Mouse (Mus musculus): ENCODE measurements around the gene Olfr799. TPM values are rescaled to one million over a fixed set of nuclear protein-coding genes. Genes with fewer than 3 reads are reported as not detected.

Gene Olfr799
- not detected in 2 replicates for polyA plus RNA-seq (2016; fragmentation: Nextera tagmentation; extraction: Ambion mirVana)

GRCm38 (mm10) chr10:129637184-129637583 is at the start of gene Olfr799:
TSS of gene Olfr799 (plus strand) at chr10:129637484.
- Histone ChIP-seq H3K4me1 (no peaks in the 10 kb centered on the region), H3K36me3 (no peaks in the 10 kb centered on the region), H3K27ac (replicated peaks) (no peak within 1 kb of the TSS), H3K27me3 (no peaks in the 10 kb centered on the region), H3K4me2 (replicated peaks) (no peak within 1 kb of the TSS), H3K9ac (replicated peaks) (no peak within 1 kb of the TSS), H3K4me3 (no peak within 1 kb of the TSS), H3K9me3 (no peaks in the 10 kb centered on the region)
- no peak for ATAC-seq (ENCODE audit: low FRiP score, low read depth)
- WGBS, result 37% methylated on average over 1 of the region's 1 CpGs

- Histone ChIP-seq H3K4me3 (no peak within 1 kb of the TSS), H3K36me3 (no peaks in the 10 kb centered on the region), H3K27me3 (no peaks in the 10 kb centered on the region), H3K4me1 (no peaks in the 10 kb centered on the region), H3K27ac (replicated peaks) (no peak within 1 kb of the TSS), H3K9me3 (no peaks in the 10 kb centered on the region), H3K4me2 (replicated peaks) (no peak within 1 kb of the TSS), H3K9ac (replicated peaks) (no peak within 1 kb of the TSS)
- WGBS, result 88% methylated on average over 1 of the region's 1 CpGs
- no peak for ATAC-seq (ENCODE audit: low FRiP score, low read depth)
These were observed 24.8 kb upstream of the Olfr799 start, which contains the start of gene Olfr796 for GRCm38 (mm10) chr10:129612470-129612869. TSS of gene Olfr796 (minus strand) at chr10:129612570.

GRCm38 (mm10) chr10:129621724-129622123 is 15.6 kb upstream of the Olfr799 start:
- Histone ChIP-seq H3K4me1 (no peaks in the 10 kb centered on the region), H3K4me2 (replicated peaks) (no peak overlapping the region), H3K36me3 (no peaks in the 10 kb centered on the region), H3K27ac (replicated peaks) (no peak overlapping the region), H3K4me3 (no peak overlapping the region), H3K9ac (replicated peaks) (no peak overlapping the region), H3K9me3 (no peaks in the 10 kb centered on the region), H3K27me3 (no peaks in the 10 kb centered on the region)
- ATAC-seq (ENCODE audit: low FRiP score, low read depth), result peak; percentile 73; the same call in 1 of the 2 replicates
- 22% methylated on average over 1 of the region's 1 CpGs for WGBS

- no peak for ATAC-seq (ENCODE audit: low FRiP score, low read depth)
- Histone ChIP-seq H3K27ac (replicated peaks) (no peak overlapping the region), H3K9me3 (no peaks in the 10 kb centered on the region), H3K27me3 (no peaks in the 10 kb centered on the region), H3K36me3 (no peaks in the 10 kb centered on the region), H3K9ac (replicated peaks) (no peak overlapping the region), H3K4me2 (replicated peaks) (no peak overlapping the region), H3K4me1 (no peaks in the 10 kb centered on the region), H3K4me3 (no peak overlapping the region)
These were observed 14.0 kb upstream of the Olfr799 start for GRCm38 (mm10) chr10:129623251-129623650.

DNA sequence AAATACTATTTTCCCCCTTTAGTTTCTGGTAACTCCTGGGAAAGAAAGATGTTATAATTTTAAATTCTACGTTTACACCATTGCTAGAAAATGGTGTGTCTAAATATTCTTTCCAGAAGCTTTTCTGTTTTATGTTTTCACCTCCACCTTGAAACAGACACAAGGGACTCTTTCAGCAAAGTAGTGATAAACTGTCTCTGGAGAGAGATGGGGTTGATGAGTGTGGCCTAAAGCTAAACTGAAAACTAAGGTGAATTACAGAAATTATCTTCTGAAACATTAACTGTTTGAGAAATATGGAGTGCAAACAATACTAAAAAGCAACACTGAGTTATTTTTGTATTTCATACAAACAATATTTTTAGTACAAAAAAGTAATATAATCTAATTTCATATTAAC is 9.4 kb upstream of the Olfr799 start, which contains the start of gene Olfr798:
Olfr798 (minus strand) TSS at position 101 of the 400 bp plus-strand sequence.
- H3K27me3 ChIP-seq, result no peaks in the 10 kb centered on the region
- no peaks in the 10 kb centered on the region for H3K4me1 ChIP-seq
- ATAC-seq (ENCODE audit: low FRiP score, low read depth), result no peak
- H3K4me3 ChIP-seq, result no peak within 1 kb of the TSS
- H3K4me2 ChIP-seq (replicated peaks), result no peak within 1 kb of the TSS
- no peaks in the 10 kb centered on the region for H3K9me3 ChIP-seq
- WGBS, result 83% methylated on average over 1 of the region's 1 CpGs
- no peaks in the 10 kb centered on the region for H3K36me3 ChIP-seq
- H3K9ac ChIP-seq (replicated peaks), result no peak within 1 kb of the TSS
- H3K27ac ChIP-seq (replicated peaks), result no peak within 1 kb of the TSS

DNA sequence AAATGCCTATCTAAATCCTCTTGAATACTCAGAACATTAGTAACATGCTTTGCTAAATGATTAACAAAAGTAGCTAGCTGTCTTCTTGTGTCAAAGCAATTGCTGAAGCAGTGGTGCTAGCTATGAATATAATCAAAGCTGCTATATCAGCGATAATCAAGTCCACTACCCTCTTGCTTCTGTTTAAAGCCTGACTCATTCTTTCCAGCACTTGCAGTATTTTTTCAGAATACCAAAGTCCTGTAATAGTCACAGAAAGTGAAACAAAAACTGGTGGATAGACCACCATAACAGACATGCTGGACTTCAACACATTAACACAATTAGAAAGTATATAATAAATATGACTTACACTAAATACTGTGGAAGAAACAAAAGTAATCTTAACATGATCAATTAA is 14.5 kb downstream of the Olfr799 start:
- no peak for ATAC-seq (ENCODE audit: low FRiP score, low read depth)
- no peak overlapping the region for H3K4me3 ChIP-seq

GRCm38 (mm10) chr10:129657394-129657793 is 20.1 kb downstream of the Olfr799 start, which contains the start of gene Olfr800:
TSS of gene Olfr800 (plus strand) at chr10:129657694.
- ATAC-seq (ENCODE audit: low FRiP score, low read depth), result no peak
- Histone ChIP-seq H3K36me3 (no peaks in the 10 kb centered on the region), H3K4me1 (no peaks in the 10 kb centered on the region), H3K27me3 (no peaks in the 10 kb centered on the region), H3K9ac (replicated peaks) (no peak within 1 kb of the TSS), H3K27ac (replicated peaks) (no peak within 1 kb of the TSS), H3K9me3 (no peaks in the 10 kb centered on the region), H3K4me2 (replicated peaks) (no peak within 1 kb of the TSS), H3K4me3 (no peak within 1 kb of the TSS)

More for the DNA sequence above, 14.5 kb downstream of the Olfr799 start:
- Histone ChIP-seq H3K4me2 (replicated peaks) (no peak overlapping the region), H3K36me3 (no peaks in the 10 kb centered on the region), H3K9ac (replicated peaks) (no peak overlapping the region), H3K4me1 (no peaks in the 10 kb centered on the region), H3K9me3 (no peaks in the 10 kb centered on the region), H3K27ac (replicated peaks) (no peak overlapping the region), H3K27me3 (no peaks in the 10 kb centered on the region)
- WGBS, result 87% methylated on average over 1 of the region's 1 CpGs

DNA sequence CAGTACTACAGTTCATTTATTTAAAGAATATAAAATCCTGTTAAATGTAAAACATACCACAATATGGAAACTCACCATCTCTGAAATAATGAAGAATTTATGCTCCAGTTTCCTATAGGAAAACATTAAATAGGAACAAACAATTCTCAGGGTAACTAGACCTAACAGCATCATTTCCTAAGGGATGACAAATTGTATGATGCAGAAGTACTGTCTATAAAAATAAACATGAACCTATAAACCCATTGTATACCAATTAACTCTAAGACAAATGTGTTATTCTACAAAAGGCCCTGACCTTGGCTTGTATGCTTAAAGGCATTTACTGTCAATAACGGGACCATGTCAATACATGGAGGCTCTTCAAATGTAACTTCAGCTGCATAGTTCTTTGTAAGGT is 36.5 kb downstream of the Olfr799 start, which contains the start of gene Olfr801:
Olfr801 (minus strand) TSS at position 101 of the 400 bp plus-strand sequence.
- WGBS, result 81% methylated on average over 1 of the region's 1 CpGs
- Histone ChIP-seq H3K27ac (replicated peaks) (no peak within 1 kb of the TSS), H3K36me3 (no peaks in the 10 kb centered on the region), H3K4me2 (replicated peaks) (no peak within 1 kb of the TSS), H3K4me1 (no peaks in the 10 kb centered on the region), H3K27me3 (no peaks in the 10 kb centered on the region), H3K4me3 (no peak within 1 kb of the TSS), H3K9me3 (no peaks in the 10 kb centered on the region), H3K9ac (replicated peaks) (no peak within 1 kb of the TSS)
- ATAC-seq (ENCODE audit: low FRiP score, low read depth), result no peak

DNA sequence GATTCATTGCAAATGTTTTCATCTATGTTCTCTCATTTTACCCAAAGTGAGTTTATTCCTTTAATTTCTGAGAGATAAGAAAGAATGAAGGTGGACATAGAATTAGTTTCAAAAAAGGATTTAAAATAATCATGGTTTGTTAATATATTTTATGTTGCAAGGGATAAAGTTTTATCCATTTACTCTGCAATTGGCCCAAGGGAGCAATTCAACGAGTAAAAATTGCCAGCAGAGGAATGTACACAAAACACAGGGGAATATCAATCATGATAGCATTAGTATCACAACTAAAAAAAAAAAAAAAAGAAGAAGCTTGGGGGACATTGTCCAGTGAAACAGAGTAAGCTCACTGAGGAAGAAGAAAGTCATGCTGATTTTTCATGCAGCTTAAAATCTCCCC is 50.8 kb downstream of the Olfr799 start, which contains the start of gene Olfr802:
Olfr802 (minus strand) TSS at position 101 of the 400 bp plus-strand sequence.
- no peaks in the 10 kb centered on the region for H3K9me3 ChIP-seq
- WGBS, result 53% methylated on average over 1 of the region's 1 CpGs
- no peak within 1 kb of the TSS for H3K9ac ChIP-seq (replicated peaks)
- H3K4me1 ChIP-seq, result no peaks in the 10 kb centered on the region
- H3K4me3 ChIP-seq, result no peak within 1 kb of the TSS
- H3K27me3 ChIP-seq, result no peaks in the 10 kb centered on the region
- H3K4me2 ChIP-seq (replicated peaks), result no peak within 1 kb of the TSS
- H3K27ac ChIP-seq (replicated peaks), result no peak within 1 kb of the TSS
- ATAC-seq (ENCODE audit: low FRiP score, low read depth), result no peak
- no peaks in the 10 kb centered on the region for H3K36me3 ChIP-seq

GRCm38 (mm10) chr10:129694186-129694585 is 56.9 kb downstream of the Olfr799 start, which contains the start of gene Olfr803:
TSS of gene Olfr803 (minus strand) at chr10:129694286.
- Histone ChIP-seq H3K27ac (replicated peaks) (no peak within 1 kb of the TSS), H3K4me3 (no peak within 1 kb of the TSS), H3K9ac (replicated peaks) (no peak within 1 kb of the TSS), H3K36me3 (no peaks in the 10 kb centered on the region), H3K9me3 (no peaks in the 10 kb centered on the region), H3K4me2 (replicated peaks) (no peak within 1 kb of the TSS), H3K27me3 (no peaks in the 10 kb centered on the region), H3K4me1 (no peaks in the 10 kb centered on the region)
- WGBS, result 80% methylated on average over 2 of the region's 2 CpGs
- ATAC-seq (ENCODE audit: low FRiP score, low read depth), result no peak

Other genes with a start within 250 kb of the Olfr799 start
- not detected in 2 replicates for gene Olfr785, start 232.1 kb upstream of the Olfr799 start, polyA plus RNA-seq (2016; fragmentation: Nextera tagmentation; extraction: Ambion mirVana)
- gene Olfr786, start 210.2 kb upstream of the Olfr799 start, polyA plus RNA-seq (2016; fragmentation: Nextera tagmentation; extraction: Ambion mirVana), result not detected in 2 replicates
- not detected in 2 replicates for gene Olfr787, start 175.6 kb upstream of the Olfr799 start, polyA plus RNA-seq (2016; fragmentation: Nextera tagmentation; extraction: Ambion mirVana)
- gene Olfr788, start 166.5 kb upstream of the Olfr799 start, polyA plus RNA-seq (2016; fragmentation: Nextera tagmentation; extraction: Ambion mirVana), result not detected in 2 replicates
- not detected in 2 replicates for gene Olfr789, start 152.7 kb upstream of the Olfr799 start, polyA plus RNA-seq (2016; fragmentation: Nextera tagmentation; extraction: Ambion mirVana)
- gene Olfr790, start 139.0 kb upstream of the Olfr799 start, polyA plus RNA-seq (2016; fragmentation: Nextera tagmentation; extraction: Ambion mirVana), result not detected in 2 replicates
- not detected in 2 replicates for gene Olfr791, start 115.7 kb upstream of the Olfr799 start, polyA plus RNA-seq (2016; fragmentation: Nextera tagmentation; extraction: Ambion mirVana)
- not detected in 2 replicates for gene Olfr792, start 98.3 kb upstream of the Olfr799 start, polyA plus RNA-seq (2016; fragmentation: Nextera tagmentation; extraction: Ambion mirVana)
- gene Olfr794, start 69.8 kb upstream of the Olfr799 start, polyA plus RNA-seq (2016; fragmentation: Nextera tagmentation; extraction: Ambion mirVana), result not detected in 2 replicates
- not detected in 2 replicates for gene Olfr796, start 24.9 kb upstream of the Olfr799 start, polyA plus RNA-seq (2016; fragmentation: Nextera tagmentation; extraction: Ambion mirVana)
- not detected in 2 replicates for gene Olfr798, start 9.6 kb upstream of the Olfr799 start, polyA plus RNA-seq (2016; fragmentation: Nextera tagmentation; extraction: Ambion mirVana)
- not detected in 2 replicates for gene Olfr800, start 20.2 kb downstream of the Olfr799 start, polyA plus RNA-seq (2016; fragmentation: Nextera tagmentation; extraction: Ambion mirVana)
- not detected in 2 replicates for gene Olfr801, start 36.4 kb downstream of the Olfr799 start, polyA plus RNA-seq (2016; fragmentation: Nextera tagmentation; extraction: Ambion mirVana)
- gene Olfr802, start 50.7 kb downstream of the Olfr799 start, polyA plus RNA-seq (2016; fragmentation: Nextera tagmentation; extraction: Ambion mirVana), result not detected in 2 replicates
- gene Olfr803, start 56.8 kb downstream of the Olfr799 start, polyA plus RNA-seq (2016; fragmentation: Nextera tagmentation; extraction: Ambion mirVana), result not detected in 2 replicates
- gene Olfr804, start 65.7 kb downstream of the Olfr799 start, polyA plus RNA-seq (2016; fragmentation: Nextera tagmentation; extraction: Ambion mirVana), result not detected in 2 replicates
- gene Olfr805, start 91.9 kb downstream of the Olfr799 start, polyA plus RNA-seq (2016; fragmentation: Nextera tagmentation; extraction: Ambion mirVana), result not detected in 2 replicates
- gene Olfr806, start 104.4 kb downstream of the Olfr799 start, polyA plus RNA-seq (2016; fragmentation: Nextera tagmentation; extraction: Ambion mirVana), result not detected in 2 replicates
- gene Olfr807, start 120.3 kb downstream of the Olfr799 start, polyA plus RNA-seq (2016; fragmentation: Nextera tagmentation; extraction: Ambion mirVana), result not detected in 2 replicates
- gene Olfr808, start 128.0 kb downstream of the Olfr799 start, polyA plus RNA-seq (2016; fragmentation: Nextera tagmentation; extraction: Ambion mirVana), result not detected in 2 replicates
- not detected in 2 replicates for gene Olfr809, start 137.2 kb downstream of the Olfr799 start, polyA plus RNA-seq (2016; fragmentation: Nextera tagmentation; extraction: Ambion mirVana)
- not detected in 2 replicates for gene Olfr810, start 157.4 kb downstream of the Olfr799 start, polyA plus RNA-seq (2016; fragmentation: Nextera tagmentation; extraction: Ambion mirVana)
- gene Olfr811, start 166.9 kb downstream of the Olfr799 start, polyA plus RNA-seq (2016; fragmentation: Nextera tagmentation; extraction: Ambion mirVana), result not detected in 2 replicates
- gene Olfr812, start 208.6 kb downstream of the Olfr799 start, polyA plus RNA-seq (2016; fragmentation: Nextera tagmentation; extraction: Ambion mirVana), result not detected in 2 replicates
- not detected in 2 replicates for gene Olfr813, start 217.9 kb downstream of the Olfr799 start, polyA plus RNA-seq (2016; fragmentation: Nextera tagmentation; extraction: Ambion mirVana)
- gene Olfr814, start 242.4 kb downstream of the Olfr799 start, polyA plus RNA-seq (2016; fragmentation: Nextera tagmentation; extraction: Ambion mirVana), result not detected in 2 replicates